Mouse (Mus musculus) naive thymus-derived CD4-positive, alpha-beta T cell, adult 2 months (primary cell): ENCODE results near the gene Galnt2.
A peak's percentile ranks its signal among the peaks of the same experiment; 100 is the strongest.

ENCODE experiments used
- DNase-seq: peaks from one replicate; pipeline ENCODE4 v3.0.0-alpha.2; 2011; ENCODE audit warnings: low read depth

Gene Galnt2

GRCm38 (mm10) chr8:124292965-124293364, 61.8 kb downstream of the Galnt2 start:
- DNase-seq = no peak

GRCm38 (mm10) chr8:124294425-124294824, 63.2 kb downstream of the Galnt2 start:
- no peak for DNase-seq

GRCm38 (mm10) chr8:124294900-124295299, 63.7 kb downstream of the Galnt2 start:
- DNase-seq = no peak

GRCm38 (mm10) chr8:124295357-124295756, 64.2 kb downstream of the Galnt2 start:
- no peak for DNase-seq

- DNase-seq = no peak
Observed at GRCm38 (mm10) chr8:124301512-124301911, 70.3 kb downstream of the Galnt2 start.

DNA sequence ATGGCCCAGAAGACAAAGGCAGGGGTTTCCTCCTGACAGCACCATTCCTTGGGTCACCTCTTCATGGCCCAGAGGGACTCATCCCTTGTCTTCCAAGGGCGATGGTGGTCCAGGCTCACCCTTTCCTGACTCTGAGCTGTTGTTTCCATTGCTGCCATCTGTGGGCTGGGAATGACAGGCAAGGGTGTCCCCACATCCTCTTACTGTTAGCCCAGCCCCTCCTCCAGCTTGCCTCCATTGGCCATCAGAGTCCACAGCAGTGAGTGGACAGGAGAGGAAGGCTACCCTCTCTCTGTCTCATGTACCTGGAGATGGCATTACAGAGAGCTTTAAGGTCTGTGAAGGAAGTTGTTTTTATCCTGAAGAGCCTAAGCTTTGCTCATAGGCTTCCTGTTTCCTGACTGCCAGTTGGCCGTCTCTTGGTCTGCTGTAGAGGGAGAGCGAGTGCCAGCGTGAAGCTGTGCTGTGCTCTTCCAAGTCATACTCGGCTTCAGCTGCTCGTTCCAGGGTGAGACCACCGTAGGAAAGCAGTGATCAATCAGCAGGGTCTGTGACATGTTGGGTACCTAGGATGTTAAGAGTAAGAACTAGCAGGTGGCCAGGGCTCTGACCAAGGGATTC, 70.9 kb downstream of the Galnt2 start:
- DNase-seq = no peak

DNA sequence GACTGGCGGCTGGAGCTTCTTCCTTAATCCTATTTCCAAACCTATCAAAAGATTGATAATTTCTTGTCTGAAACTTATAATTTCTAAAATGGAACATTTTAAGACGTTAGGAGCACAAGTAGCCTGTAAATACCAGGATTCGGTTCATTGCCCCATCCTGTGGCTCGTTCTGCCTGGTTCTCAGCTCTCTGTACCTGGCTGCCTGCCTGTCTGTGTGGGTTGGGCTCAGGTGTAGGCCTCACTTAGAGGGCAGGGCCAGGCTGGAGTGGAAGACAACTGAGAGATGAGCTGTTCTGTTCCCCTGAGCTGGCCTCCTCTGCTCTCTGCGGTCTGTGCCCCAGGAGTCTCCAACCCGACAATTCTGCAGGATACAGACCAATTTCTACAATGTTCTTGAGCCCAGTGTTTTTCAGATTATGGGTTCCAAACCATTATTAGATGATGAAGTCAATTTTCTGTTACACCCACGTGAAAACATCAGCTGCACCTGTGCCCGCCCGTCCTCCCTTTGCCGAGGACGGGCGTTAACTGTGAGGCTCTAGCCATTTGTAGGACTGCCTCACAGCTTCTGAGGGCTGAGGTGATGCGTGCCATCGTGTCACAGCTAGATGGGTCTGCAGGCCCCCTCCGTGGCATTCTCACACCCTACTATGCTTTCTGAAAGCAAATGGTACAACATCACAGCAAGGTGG, 72.2 kb downstream of the Galnt2 start:
- DNase-seq = no peak

- DNase-seq = no peak
Observed at GRCm38 (mm10) chr8:124304141-124304540, 73.0 kb downstream of the Galnt2 start.

DNA sequence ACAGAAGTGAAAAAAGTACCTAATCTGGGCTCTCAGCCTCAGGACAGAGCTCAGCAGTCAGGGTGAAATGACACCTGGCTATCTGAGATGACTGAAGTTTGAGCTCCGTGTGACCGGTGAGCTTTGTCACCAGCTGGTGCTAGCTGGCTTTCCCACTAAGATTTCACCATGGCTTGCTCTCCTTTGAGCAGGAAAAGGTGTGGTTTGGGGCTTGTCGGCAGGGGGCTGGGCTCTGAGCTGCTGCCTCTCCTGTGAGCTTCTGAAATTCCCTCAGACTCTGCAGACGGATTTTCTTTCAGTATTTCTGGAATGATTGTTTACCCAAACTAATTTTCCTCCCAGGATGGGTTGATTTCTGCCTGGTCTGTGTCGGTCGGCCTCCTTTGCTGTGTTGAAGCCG, 75.4 kb downstream of the Galnt2 start:
- no peak for DNase-seq

GRCm38 (mm10) chr8:124307700-124308099, 76.5 kb downstream of the Galnt2 start:
- DNase-seq = no peak

DNA sequence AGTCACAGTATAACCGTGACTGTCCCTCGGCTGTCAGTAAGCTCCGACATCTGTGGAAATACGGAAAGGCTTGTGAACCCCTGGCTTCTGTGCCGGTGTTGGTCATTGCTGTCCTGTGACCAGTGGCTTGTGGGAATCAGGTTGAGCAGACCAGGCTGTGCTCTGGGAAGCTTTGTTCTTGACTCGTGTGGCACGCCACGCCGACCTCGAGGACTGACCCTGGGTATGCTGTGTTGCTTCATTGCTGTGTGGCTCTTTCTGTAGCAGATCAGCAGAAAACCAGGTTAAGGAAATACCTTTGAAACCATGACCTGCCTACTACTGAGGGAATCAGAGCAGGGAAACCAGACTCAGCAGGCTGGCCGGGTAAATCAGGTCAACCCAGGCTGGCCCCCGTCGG, 79.3 kb downstream of the Galnt2 start:
- no peak for DNase-seq

- no peak for DNase-seq
Observed at GRCm38 (mm10) chr8:124311111-124311510, 79.9 kb downstream of the Galnt2 start.

DNA sequence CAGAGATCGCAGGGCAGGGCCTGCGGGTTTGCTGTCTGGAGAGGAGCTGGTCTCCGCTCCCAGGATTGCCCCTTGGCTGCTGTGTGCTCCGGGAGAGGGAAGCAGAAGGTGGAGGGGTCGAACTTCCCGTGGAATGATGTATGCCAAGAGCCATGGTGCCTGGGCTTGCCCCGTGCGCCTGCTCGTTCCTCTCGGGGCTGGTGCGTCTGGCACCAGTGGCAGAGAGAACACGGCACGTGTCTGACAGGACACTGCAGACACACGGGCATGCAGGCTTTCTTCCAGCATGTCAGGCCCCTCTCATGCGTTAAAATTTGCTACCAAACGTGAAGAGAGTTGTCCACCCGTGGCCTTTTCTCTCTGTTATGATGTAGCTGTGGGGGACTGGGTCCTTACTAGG, 80.5 kb downstream of the Galnt2 start:
- DNase-seq = no peak

DNA sequence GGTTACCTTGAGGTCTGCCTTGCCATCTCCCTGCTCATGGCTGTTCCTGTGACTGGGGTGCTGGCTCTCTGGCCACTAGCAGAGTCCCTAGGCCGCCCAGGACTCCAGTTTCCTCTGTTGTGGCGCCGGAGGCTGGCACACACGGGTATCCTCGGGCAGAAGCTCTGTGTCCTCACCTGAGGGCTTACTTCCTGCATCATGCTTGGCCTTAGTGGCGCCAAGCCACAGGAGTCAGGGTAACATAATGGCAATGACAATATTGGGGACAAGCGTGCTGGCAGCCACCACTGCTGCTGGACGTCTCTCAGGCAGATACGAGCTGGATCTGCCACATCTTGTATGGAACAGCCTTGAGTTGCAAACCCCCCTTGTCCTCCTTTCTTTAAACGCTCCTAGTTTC, 81.0 kb downstream of the Galnt2 start:
- no peak for DNase-seq

GRCm38 (mm10) chr8:124314803-124315202, 83.6 kb downstream of the Galnt2 start:
- DNase-seq = peak; percentile 77

- DNase-seq = peak; percentile 18
Observed at GRCm38 (mm10) chr8:124316466-124317136, 85.4 kb downstream of the Galnt2 start.

- peak; percentile 57 for DNase-seq
Observed at GRCm38 (mm10) chr8:124317191-124317682, 86.0 kb downstream of the Galnt2 start.

GRCm38 (mm10) chr8:124317821-124318220, 86.6 kb downstream of the Galnt2 start:
- peak; percentile 85 for DNase-seq

GRCm38 (mm10) chr8:124318612-124319315, 87.6 kb downstream of the Galnt2 start:
- DNase-seq = peak; percentile 54

GRCm38 (mm10) chr8:124319316-124319652, 88.1 kb downstream of the Galnt2 start:
- DNase-seq = peak; percentile 66

GRCm38 (mm10) chr8:124321227-124321840, 90.1 kb downstream of the Galnt2 start:
- DNase-seq = no peak

DNA sequence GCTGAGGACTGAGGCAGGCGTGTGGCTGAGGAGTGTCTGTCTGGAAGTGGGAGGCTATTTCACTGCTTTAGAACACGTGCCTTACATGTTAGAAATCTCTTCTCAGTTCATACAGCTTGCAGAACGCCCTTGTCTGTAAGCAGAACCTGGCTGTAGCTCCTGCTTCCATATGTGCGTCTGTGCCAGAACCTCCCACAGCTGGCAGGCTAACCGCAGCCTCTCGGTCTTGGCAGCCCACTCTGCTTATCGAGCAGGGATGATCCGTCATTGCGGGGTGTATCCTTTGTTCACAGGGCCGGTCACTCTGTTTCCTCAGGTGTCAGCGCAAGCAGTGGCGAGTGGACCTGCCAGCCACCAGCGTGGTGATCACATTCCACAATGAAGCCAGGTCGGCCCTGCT, 92.2 kb downstream of the Galnt2 start:
- DNase-seq = no peak
